Mouse (Mus musculus): Measurements from ENCODE around the gene Cygb. TPM values are rescaled to one million over a fixed set of nuclear protein-coding genes. Genes with fewer than 3 reads are reported as not detected.

Cygb gene
- polyA plus RNA-seq, 1 experiment from 2014 or later = 20.8 TPM

GRCm38 (mm10) chr11:116627072-116628020, 26.8 kb downstream of the Cygb start:
- WGBS = 34% methylated on average over 10 of the region's 10 CpGs
- no peak overlapping the region for H3K4me3 ChIP-seq (ENCODE audit: low read depth, low read length)

GRCm38 (mm10) chr11:116626299-116627071, 27.6 kb downstream of the Cygb start, which contains the start of gene Rhbdf2:
TSS of gene Rhbdf2 (minus strand) at chr11:116627019.
- Histone ChIP-seq H3K9me3 (ENCODE audit: control insufficient read depth, low read depth, low read length) (no peaks in the 10 kb centered on the region), H3K4me1 (ENCODE audit: control insufficient read depth, insufficient read depth, low read length) (peaks cover 14% of the 10 kb centered on the region; the same call in 1 of the 2 replicates), H3K4me2 (replicated peaks; ENCODE audit: low read depth, low read length) (no peak within 1 kb of the TSS), H3K27me3 (ENCODE audit: control insufficient read depth, insufficient read depth, low read length) (no peaks in the 10 kb centered on the region), H3K4me3 (ENCODE audit: low read depth, low read length) (no peak within 1 kb of the TSS), H3K27ac (ENCODE audit: low read length) (no peak within 1 kb of the TSS), H3K36me3 (ENCODE audit: control insufficient read depth, insufficient read depth, low read length) (no peaks in the 10 kb centered on the region), H3K9ac (replicated peaks; ENCODE audit: low read depth, low read length) (no peak within 1 kb of the TSS)
- 76% methylated on average over 10 of the region's 10 CpGs for WGBS
- ATAC-seq (ENCODE audit: insufficient number of reproducible peaks, insufficient read depth, low FRiP score, low read depth) = no peak

More at GRCm38 (mm10) chr11:116627072-116628020, 26.8 kb downstream of the Cygb start:
- Histone ChIP-seq H3K4me1 (ENCODE audit: control insufficient read depth, insufficient read depth, low read length) (peaks cover 6% of the 10 kb centered on the region; the same call in 1 of the 2 replicates), H3K4me2 (replicated peaks; ENCODE audit: low read depth, low read length) (no peak overlapping the region), H3K9ac (replicated peaks; ENCODE audit: low read depth, low read length) (no peak overlapping the region), H3K27me3 (ENCODE audit: control insufficient read depth, insufficient read depth, low read length) (no peaks in the 10 kb centered on the region), H3K9me3 (ENCODE audit: control insufficient read depth, low read depth, low read length) (no peaks in the 10 kb centered on the region), H3K36me3 (ENCODE audit: control insufficient read depth, insufficient read depth, low read length) (no peaks in the 10 kb centered on the region), H3K27ac (ENCODE audit: low read length) (no peak overlapping the region)
- ATAC-seq (ENCODE audit: insufficient number of reproducible peaks, insufficient read depth, low FRiP score, low read depth) = no peak

GRCm38 (mm10) chr11:116625081-116626000, 28.8 kb downstream of the Cygb start:
- Histone ChIP-seq H3K4me3 (ENCODE audit: low read depth, low read length) (no peak overlapping the region), H3K4me2 (replicated peaks; ENCODE audit: low read depth, low read length) (no peak overlapping the region), H3K9ac (replicated peaks; ENCODE audit: low read depth, low read length) (no peak overlapping the region), H3K36me3 (ENCODE audit: control insufficient read depth, insufficient read depth, low read length) (no peaks in the 10 kb centered on the region), H3K9me3 (ENCODE audit: control insufficient read depth, low read depth, low read length) (no peaks in the 10 kb centered on the region), H3K27me3 (ENCODE audit: control insufficient read depth, insufficient read depth, low read length) (no peaks in the 10 kb centered on the region), H3K27ac (ENCODE audit: low read length) (no peak overlapping the region), H3K4me1 (ENCODE audit: control insufficient read depth, insufficient read depth, low read length) (peaks cover 25% of the 10 kb centered on the region)
- no peak for ATAC-seq (ENCODE audit: insufficient number of reproducible peaks, insufficient read depth, low FRiP score, low read depth)
- 74% methylated on average over 17 of the region's 17 CpGs for WGBS

- peak overlapping the region; percentile 93 for H3K4me2 ChIP-seq (replicated peaks; ENCODE audit: low read depth, low read length)
- H3K36me3 ChIP-seq (ENCODE audit: control insufficient read depth, insufficient read depth, low read length) = no peaks in the 10 kb centered on the region
- H3K4me3 ChIP-seq (ENCODE audit: low read depth, low read length) = peak overlapping the region; percentile 57
- ATAC-seq (ENCODE audit: insufficient number of reproducible peaks, insufficient read depth, low FRiP score, low read depth) = peak; percentile 74
- H3K9me3 ChIP-seq (ENCODE audit: control insufficient read depth, low read depth, low read length) = no peaks in the 10 kb centered on the region
- H3K4me1 ChIP-seq (ENCODE audit: control insufficient read depth, insufficient read depth, low read length) = peaks cover 33% of the 10 kb centered on the region
- H3K27ac ChIP-seq (ENCODE audit: low read length) = no peak overlapping the region
- H3K9ac ChIP-seq (replicated peaks; ENCODE audit: low read depth, low read length) = peak overlapping the region; percentile 57
- WGBS = 14% methylated on average over 42 of the region's 42 CpGs
- no peaks in the 10 kb centered on the region for H3K27me3 ChIP-seq (ENCODE audit: control insufficient read depth, insufficient read depth, low read length)
Observed at GRCm38 (mm10) chr11:116624131-116624832, 29.8 kb downstream of the Cygb start.

GRCm38 (mm10) chr11:116623281-116624124, 30.6 kb downstream of the Cygb start:
- H3K9ac ChIP-seq (replicated peaks; ENCODE audit: low read depth, low read length) = peak overlapping the region; percentile 57
- H3K9me3 ChIP-seq (ENCODE audit: control insufficient read depth, low read depth, low read length) = no peaks in the 10 kb centered on the region
- no peak overlapping the region for H3K27ac ChIP-seq (ENCODE audit: low read length)
- H3K4me1 ChIP-seq (ENCODE audit: control insufficient read depth, insufficient read depth, low read length) = peaks cover 34% of the 10 kb centered on the region
- peak; percentile 0; the same call in 1 of the 2 replicates for ATAC-seq (ENCODE audit: insufficient number of reproducible peaks, insufficient read depth, low FRiP score, low read depth)
- H3K4me3 ChIP-seq (ENCODE audit: low read depth, low read length) = peak overlapping the region; percentile 57
- H3K36me3 ChIP-seq (ENCODE audit: control insufficient read depth, insufficient read depth, low read length) = no peaks in the 10 kb centered on the region
- peak overlapping the region; percentile 93 for H3K4me2 ChIP-seq (replicated peaks; ENCODE audit: low read depth, low read length)
- WGBS = 7% methylated on average over 37 of the region's 40 CpGs
- H3K27me3 ChIP-seq (ENCODE audit: control insufficient read depth, insufficient read depth, low read length) = no peaks in the 10 kb centered on the region

- WGBS = 22% methylated on average over 6 of the region's 6 CpGs
- H3K9me3 ChIP-seq (ENCODE audit: control insufficient read depth, low read depth, low read length) = no peaks in the 10 kb centered on the region
- H3K4me1 ChIP-seq (ENCODE audit: control insufficient read depth, insufficient read depth, low read length) = peaks cover 35% of the 10 kb centered on the region
- peak; percentile 28; the same call in 1 of the 2 replicates for ATAC-seq (ENCODE audit: insufficient number of reproducible peaks, insufficient read depth, low FRiP score, low read depth)
- H3K27ac ChIP-seq (ENCODE audit: low read length) = peak overlapping the region; percentile 66; the same call in 1 of the 2 replicates
- no peaks in the 10 kb centered on the region for H3K36me3 ChIP-seq (ENCODE audit: control insufficient read depth, insufficient read depth, low read length)
- no peaks in the 10 kb centered on the region for H3K27me3 ChIP-seq (ENCODE audit: control insufficient read depth, insufficient read depth, low read length)
- no peak overlapping the region for H3K9ac ChIP-seq (replicated peaks; ENCODE audit: low read depth, low read length)
- H3K4me2 ChIP-seq (replicated peaks; ENCODE audit: low read depth, low read length) = 0 out of 2 replicates have a peak overlapping the region, but pooled peaks have one; percentile 7
- no peak overlapping the region for H3K4me3 ChIP-seq (ENCODE audit: low read depth, low read length)
Observed at GRCm38 (mm10) chr11:116621258-116621704, 32.8 kb downstream of the Cygb start.

All from stomach, embryonic 14.5 days (tissue).